Mouse (Mus musculus) G1E (cell line): ENCODE measurements at regions not wholly inside any gene's neighbourhood (a gene's known extent, or its start where the extent isn't known, plus 50 kb on each side); places are given as distances from the start of the nearest gene placed in this dataset.

Experiments
- CTCF ChIP-seq: IDR thresholded peaks from 2 replicates; pipeline ENCODE4 v1.5.1; 2012; ENCODE audit warnings: low read depth, low read length, inconsistent platforms, mixed read lengths
- GATA1 ChIP-seq: IDR thresholded peaks from 2 replicates; pipeline ENCODE4 v1.6.1; 2012; ENCODE audit warnings: borderline replicate concordance, low read length, inconsistent platforms, mixed read lengths
- POLR2AphosphoS5 ChIP-seq: IDR thresholded peaks from 2 replicates; pipeline ENCODE4 v1.6.1; 2012; ENCODE audit warnings: low read depth, low read length, inconsistent platforms; ENCODE audit not compliant: insufficient replicate concordance

DNA sequence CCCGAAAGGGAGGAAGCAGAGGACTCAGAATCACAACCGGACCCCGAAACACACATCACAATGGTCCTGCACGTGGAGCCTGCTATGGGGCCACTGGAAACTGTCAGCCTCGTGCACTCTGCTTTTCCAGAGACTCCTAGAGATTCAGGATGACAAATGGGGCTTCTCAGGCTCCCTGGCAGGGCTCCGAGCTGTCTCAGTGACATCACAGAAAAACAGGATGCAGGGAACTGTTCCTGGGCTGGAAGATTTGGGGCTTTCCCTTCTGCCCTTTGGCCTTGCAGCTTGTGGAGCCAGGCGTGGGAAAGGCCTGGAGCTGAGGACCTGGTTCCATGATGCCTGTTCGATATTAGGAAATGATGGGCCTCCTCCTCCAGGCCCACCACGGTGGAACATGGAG is 225.4 kb upstream of the Sulf2 start:
- no peak for TF ChIP-seq GATA1
- no peak for TF ChIP-seq CTCF
- TF ChIP-seq POLR2AphosphoS5, result no peak
